Mouse (Mus musculus): ENCODE results near the gene Ccl25.

The Ccl25 gene

GRCm38 (mm10) chr8:4324983-4325750, at the start of gene Ccl25, which contains the start of gene Elavl1:
Ccl25 (plus strand) TSS chr8:4325210.
Elavl1 (minus strand) TSS chr8:4325413.
- peak; percentile 97 for DNase-seq (ENCODE audit: low read depth, low spot score)

DNA sequence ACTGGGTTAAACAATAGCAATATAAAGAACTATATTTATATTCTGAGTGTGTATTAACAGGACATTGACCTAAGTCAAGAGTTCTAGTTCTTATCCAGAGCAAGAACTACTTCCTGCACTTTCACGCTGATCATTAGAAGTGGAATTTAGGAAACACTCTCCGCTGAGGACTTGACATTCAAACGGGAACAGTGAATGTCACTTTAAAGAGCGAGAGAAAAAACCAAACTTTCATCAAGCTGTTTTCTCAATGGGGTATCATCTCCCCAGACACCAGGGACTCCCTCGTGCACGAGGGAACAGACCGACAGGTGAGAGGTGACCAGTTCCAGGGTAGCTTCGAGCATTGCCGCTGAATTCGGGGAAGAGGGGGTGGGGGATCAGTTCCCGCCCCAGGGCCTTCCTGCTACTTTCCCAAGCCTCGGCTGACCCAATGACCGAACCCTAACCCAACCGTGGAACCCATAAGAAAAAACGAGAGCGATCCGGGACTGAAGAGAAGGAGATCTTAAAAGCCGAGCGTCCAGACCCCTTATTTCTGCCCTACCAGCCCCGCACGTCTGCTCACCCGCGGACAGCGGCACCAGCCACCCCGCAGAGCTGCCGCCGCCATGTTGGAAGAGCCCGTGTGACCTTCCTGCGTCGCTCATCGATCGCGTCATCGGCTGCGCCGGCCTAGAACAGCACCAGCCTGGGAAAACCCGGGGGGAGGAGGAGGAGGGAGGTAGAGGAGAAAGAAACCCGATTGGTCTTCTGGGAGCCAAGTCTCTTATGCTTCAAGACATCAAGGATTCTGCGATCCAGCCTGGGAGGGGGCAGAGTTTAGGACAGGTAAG, 49.5 kb upstream of the Ccl25 start, which contains the start of gene Timm44:
Gene Timm44, minus strand, starts transcription at position 639 of the 836 bp plus-strand sequence.
- peak; percentile 98 for DNase-seq (ENCODE audit: low read depth, low spot score)

GRCm38 (mm10) chr8:4276111-4276465, 48.9 kb upstream of the Ccl25 start:
- DNase-seq (ENCODE audit: low read depth, low spot score) = no peak

- DNase-seq (ENCODE audit: low read depth, low spot score) = no peak
These were observed 32.3 kb upstream of the Ccl25 start for GRCm38 (mm10) chr8:4292738-4293137.

DNA sequence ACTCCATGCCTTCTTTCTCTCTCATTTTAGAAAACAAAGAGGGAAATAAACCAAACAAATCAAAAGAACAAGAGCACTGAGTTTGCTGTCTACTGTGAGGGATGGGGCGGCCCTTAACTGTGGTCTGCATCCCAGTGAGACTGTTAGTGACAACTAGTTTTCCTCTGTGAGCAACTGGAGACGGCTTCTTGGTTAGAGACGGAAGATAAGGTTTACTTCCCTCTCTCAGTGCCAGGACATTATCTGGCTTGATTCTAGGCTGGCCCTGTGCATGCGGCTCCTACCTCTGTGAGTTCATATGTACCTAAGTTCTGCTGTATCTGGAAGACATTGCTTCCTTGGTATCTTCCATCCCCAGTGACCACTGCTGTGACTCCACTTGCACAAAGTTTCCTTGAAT, 27.2 kb upstream of the Ccl25 start:
- no peak for DNase-seq (ENCODE audit: low read depth, low spot score)

DNA sequence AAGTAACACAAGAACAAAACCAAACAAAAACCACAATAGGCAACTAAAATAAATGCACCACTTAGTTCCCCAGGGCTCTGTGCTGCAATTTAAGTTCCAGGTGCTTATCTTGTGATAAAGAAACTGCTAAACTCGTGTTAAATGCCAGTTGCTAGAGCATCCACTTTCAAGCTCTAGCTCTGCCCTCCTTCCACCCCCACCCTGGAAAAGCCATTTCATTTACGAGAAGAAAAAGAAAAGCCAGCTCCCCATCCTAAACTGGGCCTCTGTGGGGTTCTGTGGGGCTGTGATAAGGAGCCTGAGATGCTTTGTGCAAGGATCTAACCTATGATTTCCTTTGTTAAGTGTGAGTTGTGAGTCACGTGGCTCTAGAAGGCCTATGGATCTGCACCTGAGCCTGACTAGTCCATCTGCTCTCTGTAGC, 20.9 kb upstream of the Ccl25 start:
- DNase-seq (ENCODE audit: low read depth, low spot score) = no peak

DNA sequence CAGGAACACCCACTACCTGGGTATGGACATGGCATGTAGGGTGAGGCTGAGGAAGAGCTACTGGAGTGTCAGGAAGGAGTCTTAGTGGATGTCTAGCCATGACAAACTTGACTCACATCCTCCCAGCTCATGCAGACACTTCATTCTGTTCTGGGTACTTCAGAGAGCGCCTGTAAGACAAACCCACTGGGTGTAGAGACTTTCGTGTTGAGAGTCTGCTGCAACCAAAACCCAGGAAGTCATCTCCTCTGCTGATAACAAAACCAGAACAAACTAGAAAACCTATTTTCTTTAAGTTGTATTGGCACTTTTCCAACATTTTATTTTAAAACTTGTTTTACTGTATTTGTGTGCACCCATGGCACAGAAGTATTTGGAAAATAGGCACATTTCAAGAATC, 19.2 kb upstream of the Ccl25 start:
- DNase-seq (ENCODE audit: low read depth, low spot score) = no peak

DNA sequence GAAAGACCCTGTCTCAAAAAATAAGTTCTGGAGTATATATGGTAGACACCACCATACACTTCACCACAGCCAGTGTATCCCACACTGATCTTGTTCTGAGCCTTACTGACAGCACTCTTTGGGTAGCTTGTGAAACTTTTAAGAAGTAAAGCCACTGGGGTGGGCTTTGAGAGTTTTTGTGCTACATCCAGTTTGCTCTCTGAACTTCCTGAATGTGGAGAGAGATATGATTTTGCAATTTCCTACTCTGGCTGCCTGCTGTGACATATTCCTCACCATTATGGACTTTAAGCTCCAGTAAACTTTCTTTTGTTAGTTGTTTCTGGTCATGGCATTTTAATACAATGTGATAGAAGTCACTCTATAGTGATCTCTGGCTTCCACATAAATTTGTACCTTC, 12.9 kb upstream of the Ccl25 start:
- no peak for DNase-seq (ENCODE audit: low read depth, low spot score)

DNA sequence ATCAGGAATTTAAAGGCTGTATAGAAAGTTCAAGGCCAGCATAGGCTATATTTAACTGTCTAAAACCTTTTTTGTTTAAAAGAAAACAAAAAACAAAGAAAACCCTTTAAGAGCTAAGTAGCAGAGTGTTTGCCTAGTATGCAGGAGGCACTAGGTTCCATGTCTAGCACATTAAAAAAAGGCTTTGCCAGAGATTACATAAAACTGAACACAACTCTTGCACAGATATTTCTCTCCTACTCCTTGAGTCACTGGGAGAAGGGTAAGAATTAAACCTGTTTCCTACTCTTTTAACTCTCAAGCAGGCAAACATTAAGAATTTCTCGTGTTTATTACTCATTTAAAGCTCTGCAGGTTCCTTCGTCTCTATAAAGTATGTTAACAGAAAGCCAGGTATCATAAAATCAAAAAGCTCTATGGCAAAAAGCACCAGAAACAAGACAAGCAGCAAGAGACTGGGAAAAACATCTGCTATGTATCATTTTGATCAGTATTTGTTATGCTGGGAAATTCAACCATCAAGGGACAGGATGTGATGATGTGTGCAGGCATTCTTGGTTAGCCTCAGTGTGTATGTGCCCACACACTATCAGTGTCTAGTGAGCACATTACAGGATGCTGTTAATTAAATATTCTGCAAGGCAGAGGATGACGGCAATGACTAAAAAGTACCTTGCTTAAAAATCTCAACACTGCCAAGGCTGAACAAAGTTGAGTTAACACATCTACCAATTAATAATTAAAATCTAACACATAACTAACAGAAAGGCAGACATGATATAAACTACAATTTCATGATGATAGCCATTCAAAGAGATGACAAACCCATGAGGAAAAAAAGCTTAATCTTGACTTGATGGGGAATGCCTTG, 11.5 kb upstream of the Ccl25 start:
- DNase-seq (ENCODE audit: low read depth, low spot score) = no peak

- DNase-seq (ENCODE audit: low read depth, low spot score) = no peak
These were observed 10.2 kb upstream of the Ccl25 start for GRCm38 (mm10) chr8:4314852-4315251.

DNA sequence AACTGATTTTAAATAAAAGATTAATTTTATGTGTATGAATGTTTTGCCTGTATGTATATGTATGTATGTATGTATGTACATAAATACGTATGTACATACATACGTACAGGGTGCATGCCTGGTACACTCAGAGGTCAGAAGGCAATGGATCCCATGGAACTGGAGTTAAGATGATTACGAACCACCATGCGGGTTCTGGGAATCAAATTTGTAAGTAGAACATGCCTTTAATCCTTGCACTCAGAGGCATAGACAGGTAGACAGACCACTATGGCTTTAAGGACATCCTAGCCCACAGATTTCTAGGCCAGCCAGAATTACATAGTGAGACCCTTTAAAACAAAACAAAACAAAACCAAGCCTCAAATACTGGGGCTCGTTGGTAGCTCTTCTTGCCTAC, 6.9 kb upstream of the Ccl25 start:
- DNase-seq (ENCODE audit: low read depth, low spot score) = no peak

DNA sequence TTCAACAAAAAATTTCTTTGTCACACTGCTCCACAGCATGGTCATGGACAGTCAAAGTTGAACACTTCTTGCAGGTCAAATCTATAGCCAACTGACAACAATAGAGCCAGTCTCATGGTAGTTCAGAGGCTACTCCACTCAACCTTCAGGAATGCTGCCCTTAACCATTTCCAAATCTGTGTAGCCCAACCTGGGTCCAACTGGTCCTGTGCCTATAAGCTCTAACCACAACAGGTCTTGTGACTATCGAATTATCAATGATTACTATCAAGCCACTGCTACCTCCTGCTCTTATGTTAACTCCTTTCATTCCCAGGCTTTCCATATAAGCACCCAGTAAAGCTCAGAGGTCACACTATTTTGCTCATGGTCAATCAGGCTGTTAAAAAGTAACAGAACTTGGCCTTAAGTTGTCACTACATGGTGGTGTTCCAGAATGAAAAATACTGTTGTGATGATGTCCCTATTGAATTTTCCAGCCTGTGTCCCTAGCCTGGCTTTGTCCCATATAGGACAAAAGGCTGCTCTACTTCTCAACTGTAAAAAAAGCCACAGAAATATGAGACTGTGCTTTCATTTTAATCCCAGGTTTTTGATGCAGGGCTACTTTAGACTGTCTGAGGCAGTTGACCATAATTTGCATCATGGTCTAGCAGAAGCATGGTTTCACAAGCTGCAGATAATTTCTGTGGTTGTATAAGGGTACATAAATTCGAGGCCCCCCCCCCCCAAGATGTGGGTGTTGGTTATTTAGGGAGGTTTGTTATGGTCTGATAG, 6.0 kb upstream of the Ccl25 start:
- DNase-seq (ENCODE audit: low read depth, low spot score) = no peak

DNA sequence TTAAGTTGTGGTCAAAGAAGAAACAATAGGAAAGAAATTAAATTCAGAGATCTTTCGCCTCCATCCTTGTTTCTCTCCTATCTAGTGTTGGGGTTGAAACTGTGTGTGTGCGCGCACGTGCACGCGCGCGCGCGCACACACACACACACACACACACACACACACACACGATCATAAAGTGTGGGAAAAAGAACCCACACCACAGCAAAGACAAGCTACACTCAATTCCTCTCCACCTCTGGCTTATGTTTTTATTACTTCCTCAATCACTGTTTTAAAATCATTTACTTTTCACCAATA, 5.5 kb upstream of the Ccl25 start:
- no peak for DNase-seq (ENCODE audit: low read depth, low spot score)

- DNase-seq (ENCODE audit: low read depth, low spot score) = no peak
These were observed 4.6 kb upstream of the Ccl25 start for GRCm38 (mm10) chr8:4320404-4320803.

GRCm38 (mm10) chr8:4321031-4321430, 4.0 kb upstream of the Ccl25 start:
- DNase-seq (ENCODE audit: low read depth, low spot score) = no peak

DNA sequence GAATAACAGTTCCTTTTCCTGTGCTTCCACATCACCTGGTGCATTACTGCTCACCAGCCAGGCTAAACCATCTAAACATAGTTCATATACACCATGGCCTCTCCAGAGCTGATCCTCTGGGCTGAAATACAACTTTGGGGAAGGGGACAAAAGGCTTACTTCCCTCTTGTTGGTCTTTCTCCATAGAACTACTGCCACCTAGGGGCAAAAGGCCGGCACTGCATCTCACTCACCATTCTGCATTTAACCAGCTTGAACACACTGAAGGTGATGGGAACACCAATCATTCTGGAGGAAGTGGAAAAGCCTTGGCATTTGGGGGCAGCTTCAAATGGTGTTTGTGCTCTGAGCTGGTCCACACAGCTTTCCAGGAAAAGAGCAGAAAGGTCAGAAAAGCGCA, 2.5 kb upstream of the Ccl25 start:
- peak; percentile 94 for DNase-seq (ENCODE audit: low read depth, low spot score)

- DNase-seq (ENCODE audit: low read depth, low spot score) = no peak
These were observed 1.1 kb upstream of the Ccl25 start for GRCm38 (mm10) chr8:4323917-4324316.

DNA sequence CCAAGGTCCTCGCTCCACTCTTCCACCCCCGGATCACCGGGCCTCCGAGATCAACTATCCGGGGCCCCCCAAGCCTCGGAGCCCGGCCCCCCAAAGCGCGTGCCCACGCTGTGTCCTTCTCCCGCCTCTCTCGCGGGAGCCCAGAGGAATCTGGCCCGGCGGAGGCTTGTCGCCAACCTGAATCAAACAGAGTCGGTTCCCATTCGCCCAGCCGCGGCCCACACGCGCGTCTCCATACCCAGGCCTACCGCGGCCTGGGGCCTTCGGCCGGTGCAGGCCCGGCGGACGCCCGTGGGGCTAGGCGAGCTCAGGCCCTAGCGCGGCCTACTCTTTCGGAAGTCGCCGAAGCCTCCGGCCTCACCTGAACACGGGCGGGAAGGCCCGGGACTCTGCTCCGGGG, 485 bp upstream of the Ccl25 start:
- DNase-seq (ENCODE audit: low read depth, low spot score) = peak; percentile 64

DNA sequence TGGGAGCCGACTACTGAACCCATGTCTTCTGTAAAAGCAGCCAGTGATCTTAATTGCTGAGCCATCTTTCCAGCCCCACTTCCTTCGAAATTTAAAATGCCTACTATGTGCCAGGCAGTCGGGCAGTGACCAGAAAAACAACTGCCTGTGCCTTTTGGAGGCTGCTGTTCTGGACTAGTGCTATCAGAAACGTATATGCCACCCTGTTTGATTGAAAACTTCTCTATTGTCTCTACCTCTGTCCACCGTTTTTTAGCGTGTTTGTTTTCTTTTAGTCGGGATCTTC, 684 bp downstream of the Ccl25 start:
- no peak for DNase-seq (ENCODE audit: low read depth, low spot score)

GRCm38 (mm10) chr8:4329000-4329399, 4.0 kb downstream of the Ccl25 start:
- DNase-seq (ENCODE audit: low read depth, low spot score) = no peak

- DNase-seq (ENCODE audit: low read depth, low spot score) = no peak
These were observed 9.0 kb downstream of the Ccl25 start for GRCm38 (mm10) chr8:4333966-4334365.

DNA sequence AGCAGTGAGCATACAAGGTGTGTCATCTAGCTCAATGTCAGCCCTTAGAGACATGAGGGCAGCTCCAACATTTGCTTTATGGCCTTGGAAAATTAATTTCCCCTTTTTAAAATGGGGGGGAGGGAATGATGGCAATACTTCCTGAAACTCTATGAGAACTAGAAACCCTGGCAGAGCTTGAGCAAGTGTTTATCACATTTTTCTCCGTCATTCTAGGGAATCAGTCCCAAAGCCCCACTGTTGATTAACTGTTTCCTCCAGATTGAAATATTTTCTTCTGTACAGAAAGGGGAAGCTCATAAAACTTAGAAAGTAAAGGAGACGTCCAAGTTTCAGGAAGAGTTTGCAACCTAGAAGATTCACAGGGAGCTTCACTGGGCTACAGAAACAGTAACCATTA, 10.7 kb downstream of the Ccl25 start:
- DNase-seq (ENCODE audit: low read depth, low spot score) = no peak
